Mouse (Mus musculus) heart, embryonic 11.5 days (tissue): ENCODE results near the gene Sdhb. TPM values are rescaled to one million over a fixed set of nuclear protein-coding genes. Genes with fewer than 3 reads are reported as not detected.

ENCODE experiments used
- ATAC-seq: fragments of 200-750 bp; cut with Nextera tagmentation; replicated peaks from 2 replicates; pipeline ENCODE4 v1.8.0; 2017; ENCODE audit warnings: moderate library complexity; ENCODE audit not compliant: insufficient number of reproducible peaks, low FRiP score, low TSS enrichment
- H3K27ac ChIP-seq: fragments of 300-500 bp; sonication (generic); 2 replicates; pipeline ENCODE4 v1.5.1; 2014; ENCODE audit warnings: mild to moderate bottlenecking, low read depth, low read length
- H3K27me3 ChIP-seq: fragments of 300-500 bp; sonication (generic); 2 replicates; pipeline ENCODE4 v1.6.1; 2014; ENCODE audit warnings: mild to moderate bottlenecking, low read length, mixed read lengths; ENCODE audit not compliant: control insufficient read depth, insufficient read depth
- H3K36me3 ChIP-seq: fragments of 300-500 bp; sonication (generic); 2 replicates; pipeline ENCODE4 v1.6.1; 2014; ENCODE audit warnings: mild to moderate bottlenecking, low read length, moderate library complexity, mixed read lengths; ENCODE audit not compliant: control insufficient read depth, insufficient read depth
- H3K4me1 ChIP-seq: fragments of 300-500 bp; sonication (generic); 2 replicates; pipeline ENCODE4 v1.6.1; 2014; ENCODE audit warnings: low read length; ENCODE audit not compliant: control insufficient read depth, insufficient read depth
- H3K4me2 ChIP-seq: fragments of 300-500 bp; sonication (generic); 2 replicates; pipeline ENCODE4 v1.6.1; 2014; ENCODE audit warnings: mild to moderate bottlenecking, moderate library complexity
- H3K4me3 ChIP-seq: fragments of 300-500 bp; sonication (generic); 2 replicates; pipeline ENCODE4 v1.5.1; 2014; ENCODE audit warnings: low read depth, low read length
- H3K9ac ChIP-seq: fragments of 300-500 bp; sonication (generic); 2 replicates; pipeline ENCODE4 v1.6.1; 2014; ENCODE audit warnings: mild to moderate bottlenecking, low read depth, low read length, moderate library complexity
- H3K9me3 ChIP-seq: fragments of 300-500 bp; sonication (generic); replicated peaks from 2 replicates; pipeline ENCODE4 v1.6.1; 2016; ENCODE audit warnings: low read length; ENCODE audit not compliant: control insufficient read depth
- WGBS: fragments of 180-500 bp; shearing (Covaris S2); extraction: QIAGEN DNeasy Blood & Tissue Kit; methylation state at CpG from one replicate; pipeline ENCODE4 v1.1.7; 2014; ENCODE audit not compliant: insufficient replicate concordance; 5-methylcytosine and 5-hydroxymethylcytosine counted together
- polyA plus RNA-seq: library from polyadenylated mRNA; unstranded; fragments of >200 nt; fragmentation: Nextera tagmentation; extraction: Ambion mirVana; gene quantifications from 2 replicates; pipeline ENCODE4 v1.2.1, GENCODE M21; 2014

The Sdhb gene
- polyA plus RNA-seq, 1 experiment from 2014 or later, result 778 TPM

DNA sequence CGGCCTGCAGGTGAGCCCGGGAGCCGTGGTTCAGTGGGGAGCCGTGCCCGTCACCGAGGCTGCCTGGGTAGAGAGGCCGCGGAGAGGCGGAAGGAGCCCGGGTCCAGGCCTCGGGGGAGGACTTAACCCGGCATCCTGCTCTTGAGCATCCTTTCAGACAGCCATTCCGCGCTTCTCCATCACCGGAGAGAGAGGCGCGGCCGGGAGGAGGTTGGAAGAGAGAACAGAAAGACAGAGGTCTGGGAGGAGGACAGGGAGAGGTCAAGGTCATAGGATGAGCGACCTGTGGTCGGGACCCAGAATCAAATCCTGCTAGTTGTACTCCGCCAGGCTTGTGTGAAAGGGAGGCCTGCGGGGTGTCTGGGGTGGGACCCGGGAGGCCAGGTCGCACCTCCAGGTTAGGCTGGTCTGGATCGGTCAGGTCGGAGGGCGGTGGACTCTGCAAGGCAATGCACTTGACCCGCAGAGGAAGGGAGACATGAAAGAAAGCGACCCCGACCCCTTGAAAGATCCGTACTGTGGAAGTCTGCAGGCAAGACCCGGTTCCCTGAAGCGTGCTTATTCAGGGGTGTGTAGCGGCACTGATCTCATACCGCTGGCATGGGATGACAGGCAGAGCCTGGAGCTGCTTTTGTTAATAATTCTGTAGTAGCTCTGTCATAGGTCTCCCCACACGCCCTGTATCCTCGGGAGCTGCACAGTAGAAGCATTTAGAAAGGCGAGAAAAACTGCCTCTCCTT, 634 bp downstream of the Sdhb start:
- no peak for ATAC-seq
- peaks cover 25% of the 10 kb centered on the region for H3K4me1 ChIP-seq
- peaks cover 3% of the 10 kb centered on the region; the same call in 1 of the 2 replicates for H3K36me3 ChIP-seq
- 2% methylated on average over 38 of the region's 38 CpGs for WGBS
- H3K4me3 ChIP-seq, result peak overlapping the region; percentile 98
- H3K27ac ChIP-seq, result peak overlapping the region; percentile 88
- peak overlapping the region; percentile 98 for H3K9ac ChIP-seq
- H3K4me2 ChIP-seq, result peak overlapping the region; percentile 85
- H3K27me3 ChIP-seq, result no peaks in the 10 kb centered on the region
- H3K9me3 ChIP-seq, result no peaks in the 10 kb centered on the region

GRCm38 (mm10) chr4:140962207-140962909, 1.4 kb downstream of the Sdhb start:
- ATAC-seq, result no peak
- WGBS, result 70% methylated on average over 8 of the region's 8 CpGs
- peak overlapping the region; percentile 88; the same call in 1 of the 2 replicates for H3K27ac ChIP-seq

GRCm38 (mm10) chr4:140962950-140963349, 1.9 kb downstream of the Sdhb start:
- Histone ChIP-seq H3K27ac (no peak overlapping the region), H3K4me2 (no peak overlapping the region), H3K4me3 (no peak overlapping the region), H3K9me3 (no peaks in the 10 kb centered on the region), H3K9ac (no peak overlapping the region), H3K36me3 (peaks cover 6% of the 10 kb centered on the region; the same call in 1 of the 2 replicates), H3K27me3 (no peaks in the 10 kb centered on the region), H3K4me1 (peaks cover 22% of the 10 kb centered on the region)
- 27% methylated on average over 5 of the region's 5 CpGs for WGBS
- no peak for ATAC-seq

More at GRCm38 (mm10) chr4:140962207-140962909, 1.4 kb downstream of the Sdhb start:
- H3K4me2 ChIP-seq, result peak overlapping the region; percentile 85
- no peaks in the 10 kb centered on the region for H3K27me3 ChIP-seq
- no peaks in the 10 kb centered on the region for H3K9me3 ChIP-seq
- peak overlapping the region; percentile 98 for H3K9ac ChIP-seq
- peak overlapping the region; percentile 98 for H3K4me3 ChIP-seq
- peaks cover 6% of the 10 kb centered on the region; the same call in 1 of the 2 replicates for H3K36me3 ChIP-seq
- peaks cover 25% of the 10 kb centered on the region for H3K4me1 ChIP-seq

DNA sequence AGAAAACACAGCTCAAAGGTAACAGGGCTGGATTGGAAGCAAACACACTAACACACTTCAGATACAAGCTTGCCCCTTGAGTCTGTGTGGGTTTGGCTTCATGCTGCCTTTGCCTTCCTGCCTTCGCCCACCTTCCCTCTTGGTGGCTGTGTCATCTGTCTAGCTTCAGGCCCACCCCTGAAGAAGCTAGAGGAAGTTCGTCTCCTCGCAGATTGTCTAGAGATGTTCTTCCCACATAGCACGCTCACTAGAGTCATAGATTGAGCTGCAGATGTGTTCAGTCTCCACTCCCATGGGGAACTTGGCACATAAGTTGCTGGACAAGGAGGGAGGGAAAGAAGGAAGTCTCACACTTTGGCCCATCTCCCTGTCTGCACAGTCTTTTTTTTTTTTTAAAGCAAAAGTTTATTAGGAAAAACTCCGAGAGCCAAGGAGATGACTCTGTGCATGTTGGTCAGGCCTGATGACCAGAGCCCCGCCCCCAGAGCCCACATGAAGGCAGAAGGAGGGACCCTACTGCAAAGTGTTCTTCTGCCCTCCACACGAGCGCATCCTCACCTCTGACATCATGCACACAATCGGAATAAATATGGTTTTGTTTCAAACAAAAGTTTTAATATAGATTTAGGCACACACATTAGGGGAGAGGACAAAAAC, 3.1 kb downstream of the Sdhb start:
- 79% methylated on average over 9 of the region's 9 CpGs for WGBS
- ATAC-seq, result no peak
- peaks cover 6% of the 10 kb centered on the region; the same call in 1 of the 2 replicates for H3K36me3 ChIP-seq

DNA sequence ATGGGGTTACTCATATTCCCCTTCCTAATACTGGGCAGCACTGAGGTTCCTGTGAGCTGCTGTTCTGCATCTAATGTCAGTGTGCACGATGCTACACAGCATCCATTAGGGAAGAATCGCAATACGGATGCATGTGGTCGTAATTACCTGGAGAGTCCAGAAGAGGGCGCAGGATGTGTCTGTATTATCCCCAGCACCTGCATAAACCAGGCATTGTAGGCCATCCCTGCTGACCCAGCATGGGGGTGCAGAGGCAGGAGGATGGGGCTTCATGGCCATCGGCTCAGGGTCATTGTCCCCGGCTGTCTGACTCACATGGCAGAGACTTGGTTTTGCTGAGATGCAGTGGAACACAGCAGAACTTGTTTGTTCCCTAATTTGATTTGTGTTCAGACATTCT, 3.6 kb downstream of the Sdhb start:
- ATAC-seq, result no peak
- 19% methylated on average over 7 of the region's 7 CpGs for WGBS
- Histone ChIP-seq H3K4me1 (peaks cover 19% of the 10 kb centered on the region), H3K9ac (no peak overlapping the region), H3K4me2 (no peak overlapping the region), H3K27me3 (no peaks in the 10 kb centered on the region), H3K4me3 (no peak overlapping the region), H3K27ac (no peak overlapping the region), H3K36me3 (peaks cover 6% of the 10 kb centered on the region; the same call in 1 of the 2 replicates), H3K9me3 (no peaks in the 10 kb centered on the region)

More for the DNA sequence above, 3.1 kb downstream of the Sdhb start:
- Histone ChIP-seq H3K4me1 (peaks cover 19% of the 10 kb centered on the region), H3K4me2 (no peak overlapping the region), H3K4me3 (no peak overlapping the region), H3K9me3 (no peaks in the 10 kb centered on the region), H3K9ac (no peak overlapping the region), H3K27me3 (no peaks in the 10 kb centered on the region), H3K27ac (no peak overlapping the region)

DNA sequence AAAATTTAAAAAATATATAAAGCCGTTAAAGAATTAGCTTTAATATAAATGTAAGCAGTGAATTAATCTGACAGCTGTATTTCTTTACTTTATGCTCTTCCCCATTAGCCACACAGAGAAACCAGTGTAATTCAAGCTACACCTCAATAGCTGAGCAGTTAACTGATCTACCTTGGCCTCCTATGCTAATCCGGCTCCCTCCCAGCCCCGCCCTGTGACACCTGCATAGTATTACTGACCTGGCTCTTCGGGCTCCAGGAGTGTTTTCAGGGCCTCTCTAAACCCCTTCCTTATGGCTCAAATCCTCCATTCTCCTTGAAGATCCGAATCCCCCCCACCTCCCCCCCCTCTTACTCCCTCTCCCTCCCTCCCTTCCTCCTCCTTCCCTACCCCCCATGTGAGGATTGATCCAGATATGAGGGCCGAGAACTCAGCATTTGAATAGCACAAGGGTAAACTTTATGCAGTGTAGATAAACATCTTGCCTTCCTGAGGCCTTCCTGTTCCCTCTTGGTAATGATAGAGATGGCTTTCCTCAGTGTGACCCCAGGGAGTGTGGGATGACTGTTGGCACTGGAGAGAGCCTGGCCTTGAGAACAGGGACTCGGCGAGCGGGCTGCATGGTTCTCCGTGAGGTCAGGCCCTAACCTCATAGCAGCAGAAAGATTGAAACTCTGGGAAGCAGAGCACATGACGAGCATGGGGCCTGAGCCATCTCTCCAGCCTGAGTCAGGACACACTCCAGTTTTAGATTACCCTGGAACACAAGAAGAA, 6.6 kb downstream of the Sdhb start:
- ATAC-seq, result no peak
- 80% methylated on average over 11 of the region's 11 CpGs for WGBS
- Histone ChIP-seq H3K4me3 (no peak overlapping the region), H3K9me3 (no peaks in the 10 kb centered on the region), H3K27ac (no peak overlapping the region), H3K4me1 (peaks cover 12% of the 10 kb centered on the region; the same call in 1 of the 2 replicates), H3K36me3 (peaks cover 23% of the 10 kb centered on the region), H3K9ac (no peak overlapping the region), H3K4me2 (no peak overlapping the region), H3K27me3 (no peaks in the 10 kb centered on the region)

DNA sequence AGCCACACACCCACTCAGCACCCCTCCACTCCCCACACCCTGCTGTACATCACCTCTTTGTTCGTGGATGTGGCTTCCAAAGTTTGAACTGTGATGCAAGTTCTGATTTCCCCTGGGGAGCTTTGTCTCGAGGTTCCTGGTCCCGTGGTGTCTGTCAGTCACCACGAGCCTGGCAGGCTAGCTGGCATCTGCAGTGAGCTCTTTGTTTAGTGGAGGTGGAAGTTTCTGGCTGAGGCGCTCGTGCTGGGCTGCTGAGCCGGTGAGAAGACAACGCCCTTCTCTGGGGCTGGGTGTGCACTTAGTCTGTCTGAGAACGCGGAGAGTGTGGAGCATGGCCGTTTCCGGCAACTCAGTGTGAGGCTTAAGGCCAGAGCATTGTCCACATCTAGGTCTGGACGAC, 10.7 kb downstream of the Sdhb start:
- H3K9ac ChIP-seq, result no peak overlapping the region
- peaks cover 54% of the 10 kb centered on the region for H3K36me3 ChIP-seq
- no peaks in the 10 kb centered on the region for H3K4me1 ChIP-seq
- no peak overlapping the region for H3K27ac ChIP-seq
- 85% methylated on average over 13 of the region's 13 CpGs for WGBS
- no peak overlapping the region for H3K4me3 ChIP-seq
- no peak for ATAC-seq
- no peak overlapping the region for H3K4me2 ChIP-seq
- H3K9me3 ChIP-seq, result no peaks in the 10 kb centered on the region
- H3K27me3 ChIP-seq, result no peaks in the 10 kb centered on the region

- ATAC-seq, result no peak
- Histone ChIP-seq H3K27me3 (no peaks in the 10 kb centered on the region), H3K9ac (no peak overlapping the region), H3K36me3 (peaks cover 70% of the 10 kb centered on the region), H3K4me1 (no peaks in the 10 kb centered on the region), H3K4me2 (no peak overlapping the region), H3K9me3 (no peaks in the 10 kb centered on the region), H3K4me3 (no peak overlapping the region), H3K27ac (no peak overlapping the region)
- 89% methylated on average over 6 of the region's 6 CpGs for WGBS
Observed at GRCm38 (mm10) chr4:140974408-140974807, 13.4 kb downstream of the Sdhb start.
